Mouse (Mus musculus) CH12.LX (cell line): ENCODE measurements around the gene Mark1.

Experiments
- CTCF ChIP-seq, 2 experiments: IDR thresholded peaks in 1 of 2; conservative IDR thresholded peaks in 1 of 2; 2 replicates each; pipeline ENCODE4 v1.5.1; 2011 to 2012; ENCODE audit warnings: low read depth in 2 of 2, low read length in 2 of 2, improper control_type of control experiment in 1 of 2, inconsistent platforms in 1 of 2, mild to moderate bottlenecking in 1 of 2, moderate library complexity in 1 of 2
- ETS1 ChIP-seq: conservative IDR thresholded peaks from 2 replicates; pipeline ENCODE4 v1.6.1; 2012; ENCODE audit warnings: low read depth, mild to moderate bottlenecking, inconsistent platforms, low read length, improper control_type of control experiment, moderate library complexity
- POLR2A ChIP-seq: IDR thresholded peaks from 2 replicates; pipeline ENCODE4 v1.6.1; 2011; ENCODE audit warnings: low read depth, mild to moderate bottlenecking, improper control_type of control experiment, low read length

GRCm38 (mm10) chr1:184983751-184984150 is 15.6 kb downstream of the Mark1 start:
- no peak for TF ChIP-seq POLR2A
- TF ChIP-seq ETS1 = no peak
- no peak for TF ChIP-seq CTCF (conservative IDR thresholded peaks at IDR 0.05 in 1 of 2, IDR thresholded peaks at IDR 0.05 in 1 of 2; ENCODE audit: low read depth in 2 of 2, low read length in 2 of 2)
